Mouse (Mus musculus) limb, embryonic 13.5 days (tissue): Measurements from ENCODE around the gene Hoxb3. TPM values are rescaled to one million over a fixed set of nuclear protein-coding genes. Genes with fewer than 3 reads are reported as not detected.

Source experiments
- ATAC-seq: fragments of 200-750 bp; cut with Nextera tagmentation; 2 replicates; pipeline ENCODE4 v1.8.0; 2017; ENCODE audit warnings: low read depth, moderate number of reproducible peaks, moderate TSS enrichment; ENCODE audit not compliant: low FRiP score
- H3K27ac ChIP-seq: fragments of 300-500 bp; sonication (generic); 2 replicates; pipeline ENCODE4 v1.5.1; 2015; ENCODE audit warnings: inconsistent platforms, mild to moderate bottlenecking, moderate library complexity
- H3K27me3 ChIP-seq: fragments of 300-500 bp; sonication (generic); 2 replicates; pipeline ENCODE4 v1.6.1; 2015; ENCODE audit warnings: mild to moderate bottlenecking, inconsistent platforms
- H3K36me3 ChIP-seq: fragments of 300-500 bp; sonication (generic); 2 replicates; pipeline ENCODE4 v1.6.1; 2015; ENCODE audit warnings: inconsistent platforms, mild to moderate bottlenecking, moderate library complexity
- H3K4me1 ChIP-seq: fragments of 300-500 bp; sonication (generic); 2 replicates; pipeline ENCODE4 v1.6.1; 2015; ENCODE audit warnings: inconsistent platforms
- H3K4me2 ChIP-seq: fragments of 300-500 bp; sonication (generic); replicated peaks from 2 replicates; pipeline ENCODE4 v1.6.1; 2015; ENCODE audit warnings: inconsistent platforms, mild to moderate bottlenecking, moderate library complexity
- H3K4me3 ChIP-seq: fragments of 300-500 bp; sonication (generic); 2 replicates; pipeline ENCODE4 v1.5.1; 2015; ENCODE audit warnings: moderate library complexity, mild to moderate bottlenecking, inconsistent platforms
- H3K9ac ChIP-seq: fragments of 300-500 bp; sonication (generic); 2 replicates; pipeline ENCODE4 v1.6.1; 2015; ENCODE audit warnings: mild to moderate bottlenecking, inconsistent platforms
- H3K9me3 ChIP-seq: fragments of 300-500 bp; sonication (generic); 2 replicates; pipeline ENCODE4 v1.6.1; 2016; ENCODE audit warnings: inconsistent platforms
- WGBS: fragments of 180-500 bp; shearing (Covaris S2); methylation state at CpG from one replicate; pipeline ENCODE4 v1.1.7; 2015; 5-methylcytosine and 5-hydroxymethylcytosine counted together
- polyA plus RNA-seq: library from polyadenylated mRNA; unstranded; fragments of >200 nt; fragmentation: Nextera tagmentation; extraction: Ambion mirVana; gene quantifications from 2 replicates; pipeline ENCODE4 v1.2.1, GENCODE M21; 2015

Gene Hoxb3
- polyA plus RNA-seq, 1 experiment from 2014 or later = 0.55 TPM

GRCm38 (mm10) chr11:96318368-96319070 is 4.6 kb upstream of the Hoxb3 start:
- peaks cover 100% of the 10 kb centered on the region for H3K27me3 ChIP-seq
- no peaks in the 10 kb centered on the region for H3K36me3 ChIP-seq
- no peak overlapping the region for H3K27ac ChIP-seq
- H3K4me1 ChIP-seq = peaks cover 18% of the 10 kb centered on the region
- ATAC-seq = peak; percentile 36; the same call in 1 of the 2 replicates
- peak overlapping the region; percentile 37 for H3K4me3 ChIP-seq
- peak overlapping the region; percentile 58 for H3K4me2 ChIP-seq
- peak overlapping the region; percentile 57 for H3K9ac ChIP-seq
- no peaks in the 10 kb centered on the region for H3K9me3 ChIP-seq
- WGBS = under 1% methylated on average over 45 of the region's 45 CpGs

GRCm38 (mm10) chr11:96319071-96319902 is 3.8 kb upstream of the Hoxb3 start:
- H3K9ac ChIP-seq = peak overlapping the region; percentile 57

DNA sequence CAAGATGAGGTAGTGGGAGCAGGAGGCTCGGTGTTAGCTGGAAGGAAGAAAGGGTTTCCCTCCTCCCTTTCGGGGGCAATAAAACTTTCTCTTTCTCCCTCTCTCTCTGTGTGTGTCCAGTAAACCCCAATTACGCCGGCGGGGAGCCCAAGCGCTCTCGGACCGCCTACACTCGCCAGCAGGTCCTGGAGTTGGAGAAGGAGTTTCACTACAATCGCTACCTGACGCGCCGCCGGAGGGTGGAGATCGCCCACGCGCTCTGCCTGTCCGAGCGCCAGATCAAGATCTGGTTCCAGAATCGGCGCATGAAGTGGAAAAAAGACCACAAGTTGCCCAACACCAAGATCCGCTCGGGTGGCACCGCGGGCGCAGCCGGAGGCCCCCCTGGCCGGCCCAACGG is 3.2 kb upstream of the Hoxb3 start:
- no peak for ATAC-seq
- peaks cover 15% of the 10 kb centered on the region for H3K4me1 ChIP-seq
- peak overlapping the region; percentile 58 for H3K4me2 ChIP-seq
- peaks cover 100% of the 10 kb centered on the region for H3K27me3 ChIP-seq
- H3K36me3 ChIP-seq = no peaks in the 10 kb centered on the region
- no peaks in the 10 kb centered on the region for H3K9me3 ChIP-seq
- H3K4me3 ChIP-seq = peak overlapping the region; percentile 22
- H3K27ac ChIP-seq = no peak overlapping the region
- WGBS = under 1% methylated on average over 29 of the region's 29 CpGs
- 0 out of 2 replicates have a peak overlapping the region, but pooled peaks have one; percentile 43 for H3K9ac ChIP-seq

More at GRCm38 (mm10) chr11:96319071-96319902, 3.8 kb upstream of the Hoxb3 start:
- H3K4me1 ChIP-seq = peaks cover 18% of the 10 kb centered on the region
- no peaks in the 10 kb centered on the region for H3K36me3 ChIP-seq
- H3K9me3 ChIP-seq = no peaks in the 10 kb centered on the region
- peaks cover 100% of the 10 kb centered on the region for H3K27me3 ChIP-seq
- peak overlapping the region; percentile 37 for H3K4me3 ChIP-seq
- no peak overlapping the region for H3K27ac ChIP-seq
- peak overlapping the region; percentile 58 for H3K4me2 ChIP-seq
- peak; percentile 36; the same call in 1 of the 2 replicates for ATAC-seq
- WGBS = under 1% methylated on average over 32 of the region's 34 CpGs

- no peak for ATAC-seq
- Histone ChIP-seq H3K9me3 (no peaks in the 10 kb centered on the region), H3K4me1 (peaks cover 15% of the 10 kb centered on the region), H3K27me3 (peaks cover 100% of the 10 kb centered on the region), H3K36me3 (no peaks in the 10 kb centered on the region), H3K4me2 (no peak overlapping the region), H3K27ac (no peak overlapping the region), H3K4me3 (no peak overlapping the region), H3K9ac (no peak overlapping the region)
- WGBS = 8% methylated on average over 17 of the region's 17 CpGs
These were observed 2.4 kb upstream of the Hoxb3 start for GRCm38 (mm10) chr11:96320688-96321087.

- Histone ChIP-seq H3K27ac (no peak overlapping the region), H3K36me3 (no peaks in the 10 kb centered on the region), H3K4me3 (no peak overlapping the region), H3K4me2 (no peak overlapping the region), H3K4me1 (peaks cover 15% of the 10 kb centered on the region), H3K9me3 (no peaks in the 10 kb centered on the region), H3K9ac (no peak overlapping the region), H3K27me3 (peaks cover 100% of the 10 kb centered on the region)
- no peak for ATAC-seq
- WGBS = 11% methylated on average over 5 of the region's 5 CpGs
These were observed 1.3 kb upstream of the Hoxb3 start for GRCm38 (mm10) chr11:96321846-96322245.

DNA sequence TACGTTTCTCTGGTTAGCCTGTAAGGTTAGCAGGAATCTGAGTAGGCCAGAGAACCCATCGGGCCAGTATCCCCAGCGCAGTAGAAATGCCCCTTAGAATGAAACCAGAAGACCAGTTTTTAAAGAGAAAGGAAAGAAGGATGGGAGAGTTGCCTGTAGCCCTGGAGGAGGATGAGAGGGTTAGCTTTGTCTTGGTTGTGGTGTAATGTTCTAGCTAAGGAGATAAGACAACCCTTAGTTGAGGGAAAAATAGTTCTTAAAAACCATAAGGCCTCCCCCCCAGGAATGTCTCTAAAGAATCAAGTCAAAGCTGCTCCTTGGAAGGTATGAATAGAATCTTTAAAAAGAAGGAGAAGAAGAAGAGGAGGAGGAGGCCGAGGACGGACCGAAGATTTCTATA is 388 bp upstream of the Hoxb3 start:
- no peaks in the 10 kb centered on the region for H3K36me3 ChIP-seq
- H3K4me3 ChIP-seq = no peak overlapping the region
- H3K4me1 ChIP-seq = peaks cover 15% of the 10 kb centered on the region
- H3K4me2 ChIP-seq = no peak overlapping the region
- H3K27ac ChIP-seq = no peak overlapping the region
- no peaks in the 10 kb centered on the region for H3K9me3 ChIP-seq
- no peak overlapping the region for H3K9ac ChIP-seq
- H3K27me3 ChIP-seq = peaks cover 100% of the 10 kb centered on the region
- WGBS = 14% methylated on average over 6 of the region's 6 CpGs
- ATAC-seq = no peak

DNA sequence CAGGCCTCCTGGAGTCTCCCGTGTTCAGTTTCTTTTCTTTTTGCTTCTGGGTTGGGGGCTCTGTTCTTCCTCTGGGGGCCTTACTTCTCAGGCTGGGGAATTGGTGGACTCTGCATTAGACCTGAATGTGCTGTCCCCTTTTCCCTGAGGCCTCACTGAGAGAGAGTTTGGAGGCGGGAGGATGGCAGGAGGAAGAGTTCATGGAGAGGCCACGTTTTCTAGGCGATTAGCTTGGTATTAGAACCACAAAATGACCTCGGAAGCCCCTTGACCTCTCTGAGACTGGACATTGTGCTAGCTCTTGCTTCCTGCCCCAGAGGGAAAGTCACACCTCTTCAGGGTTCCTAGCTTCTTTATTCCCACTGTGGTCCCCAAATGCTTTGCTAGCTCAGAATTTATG is 999 bp downstream of the Hoxb3 start:
- Histone ChIP-seq H3K4me1 (peaks cover 10% of the 10 kb centered on the region), H3K4me3 (no peak overlapping the region), H3K4me2 (no peak overlapping the region), H3K27ac (no peak overlapping the region), H3K9me3 (no peaks in the 10 kb centered on the region), H3K27me3 (peaks cover 100% of the 10 kb centered on the region), H3K36me3 (no peaks in the 10 kb centered on the region), H3K9ac (no peak overlapping the region)
- no peak for ATAC-seq
- 5% methylated on average over 5 of the region's 5 CpGs for WGBS

DNA sequence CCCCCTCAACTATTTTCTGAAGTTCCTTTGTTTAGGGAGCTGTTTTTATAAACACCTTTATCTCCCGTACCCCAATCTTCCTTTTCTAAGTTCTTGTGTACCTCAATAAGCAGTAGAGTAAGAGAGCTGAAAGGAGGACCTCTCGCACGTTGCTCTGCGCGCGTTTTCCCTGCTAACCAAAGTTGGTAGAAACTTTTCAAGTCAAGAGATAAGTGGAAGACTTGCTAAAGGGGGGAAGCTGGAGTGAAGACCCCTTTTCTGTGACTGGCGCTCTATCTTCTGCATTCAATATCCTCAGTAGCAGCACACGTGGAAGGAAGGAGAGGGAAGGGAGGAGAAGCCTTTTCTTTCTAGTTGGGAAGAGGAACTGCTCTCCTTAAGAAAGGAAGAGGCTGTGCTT is 1.8 kb downstream of the Hoxb3 start:
- no peak for ATAC-seq
- H3K36me3 ChIP-seq = no peaks in the 10 kb centered on the region
- peaks cover 2% of the 10 kb centered on the region for H3K4me1 ChIP-seq
- H3K9me3 ChIP-seq = no peaks in the 10 kb centered on the region
- WGBS = 22% methylated on average over 8 of the region's 8 CpGs
- peaks cover 100% of the 10 kb centered on the region for H3K27me3 ChIP-seq
- H3K9ac ChIP-seq = no peak overlapping the region
- no peak overlapping the region for H3K27ac ChIP-seq
- no peak overlapping the region for H3K4me2 ChIP-seq
- no peak overlapping the region for H3K4me3 ChIP-seq

GRCm38 (mm10) chr11:96325747-96326212 is 2.7 kb downstream of the Hoxb3 start:
- Histone ChIP-seq H3K36me3 (no peaks in the 10 kb centered on the region), H3K4me1 (no peaks in the 10 kb centered on the region), H3K9me3 (no peaks in the 10 kb centered on the region), H3K4me3 (0 out of 2 replicates have a peak overlapping the region, but pooled peaks have one; percentile 2), H3K27ac (no peak overlapping the region), H3K27me3 (peaks cover 100% of the 10 kb centered on the region), H3K4me2 (peak overlapping the region; percentile 28; the same call in 1 of the 2 replicates), H3K9ac (no peak overlapping the region)
- no peak for ATAC-seq
- WGBS = 5% methylated on average over 22 of the region's 22 CpGs

DNA sequence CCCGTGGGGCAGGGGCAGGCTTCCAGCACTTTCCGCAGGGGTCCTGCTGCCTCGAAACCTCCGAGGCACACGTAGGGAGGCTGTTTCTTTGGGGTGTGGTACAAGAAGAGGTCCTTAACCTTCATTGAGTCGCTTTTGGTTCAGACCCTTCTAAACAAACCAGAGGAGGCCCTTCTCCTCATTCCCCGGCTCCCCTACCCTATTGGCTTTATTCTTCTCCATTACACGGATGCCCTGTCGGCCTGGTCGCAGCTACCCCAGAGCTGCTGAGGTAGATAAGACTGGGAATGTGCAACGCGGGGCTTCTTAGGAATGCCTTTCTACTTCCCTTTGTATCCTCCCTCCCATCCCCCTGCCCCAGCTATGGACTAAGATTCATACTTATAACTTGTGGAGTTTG is 3.6 kb downstream of the Hoxb3 start:
- Histone ChIP-seq H3K4me1 (no peaks in the 10 kb centered on the region), H3K4me2 (no peak overlapping the region), H3K36me3 (no peaks in the 10 kb centered on the region), H3K27ac (no peak overlapping the region), H3K4me3 (no peak overlapping the region), H3K27me3 (peaks cover 100% of the 10 kb centered on the region), H3K9ac (no peak overlapping the region), H3K9me3 (no peaks in the 10 kb centered on the region)
- WGBS = 7% methylated on average over 12 of the region's 12 CpGs
- ATAC-seq = no peak

GRCm38 (mm10) chr11:96327122-96327521 is 4.0 kb downstream of the Hoxb3 start:
- 17% methylated on average over 7 of the region's 7 CpGs for WGBS
- Histone ChIP-seq H3K4me1 (no peaks in the 10 kb centered on the region; the same call in 1 of the 2 replicates), H3K36me3 (no peaks in the 10 kb centered on the region), H3K4me3 (no peak overlapping the region), H3K27me3 (peaks cover 100% of the 10 kb centered on the region), H3K9ac (no peak overlapping the region), H3K9me3 (no peaks in the 10 kb centered on the region), H3K27ac (no peak overlapping the region), H3K4me2 (no peak overlapping the region)
- ATAC-seq = no peak

GRCm38 (mm10) chr11:96327750-96328149 is 4.6 kb downstream of the Hoxb3 start:
- no peak for ATAC-seq
- no peaks in the 10 kb centered on the region for H3K36me3 ChIP-seq
- 12% methylated on average over 5 of the region's 5 CpGs for WGBS
- H3K4me3 ChIP-seq = no peak overlapping the region
- peaks cover 5% of the 10 kb centered on the region for H3K4me1 ChIP-seq
- H3K9me3 ChIP-seq = no peaks in the 10 kb centered on the region
- H3K9ac ChIP-seq = no peak overlapping the region
- H3K27me3 ChIP-seq = peaks cover 100% of the 10 kb centered on the region
- no peak overlapping the region for H3K4me2 ChIP-seq
- no peak overlapping the region for H3K27ac ChIP-seq
